Comparison of ENCODE assay signal across 9 mouse cellular contexts in the genomic region with DNA sequence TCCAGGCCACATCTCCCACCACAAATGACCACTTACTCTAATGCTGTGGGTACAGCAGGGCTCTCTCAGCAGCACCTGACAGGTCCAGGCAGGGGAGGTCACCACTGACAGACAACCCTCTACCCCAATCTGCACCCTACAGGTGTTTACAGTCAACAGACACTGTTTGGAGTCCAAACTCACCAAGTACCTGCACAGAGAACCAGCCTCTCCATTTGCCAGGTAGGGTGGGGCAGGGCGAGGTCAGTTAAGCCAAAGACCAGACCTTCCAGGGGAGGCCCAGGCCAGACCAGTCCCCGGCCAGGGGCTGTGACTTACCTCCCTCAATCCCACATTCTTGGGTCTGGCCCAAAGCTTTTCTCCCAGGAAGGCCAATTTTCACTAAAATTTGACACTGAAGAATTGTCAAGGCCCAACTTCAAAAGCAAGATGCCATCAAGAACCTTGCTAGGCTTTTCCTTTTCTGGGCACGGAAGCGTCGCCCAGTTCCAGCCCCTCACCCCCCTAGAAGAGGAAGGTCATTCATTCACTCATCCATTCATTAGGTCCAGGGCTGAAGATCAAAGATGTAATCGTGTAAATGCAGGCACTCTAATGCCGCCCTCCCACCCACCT. TPM values are rescaled to one million over a fixed set of nuclear protein-coding genes. Genes with fewer than 3 reads are reported as not detected.
DNase-seq lines count a peak whose midpoint lies in the region; ATAC-seq lines count a peak whose summit lies in the region.
"Had no signal": no experiment of that assay in that cellular context is flagged by ENCODE, and none has a peak within 500 bp of the region (broad histone marks: within the 10 kb centered on the region; RNA-seq: fewer than 3 reads in every experiment).

No protein-coding gene starts in this region.

- peaks cover 30% of the 10 kb centered on the region for H3K36me3 ChIP-seq in heart, embryonic 12.5 days
- H3K36me3 ChIP-seq in hindbrain, embryonic 13.5 days: peaks cover 26% of the 10 kb centered on the region
- peaks cover 4% of the 10 kb centered on the region; the same call in 1 of the 2 replicates for H3K36me3 ChIP-seq in midbrain, embryonic 11.5 days (ENCODE audit: control insufficient read depth, insufficient read depth, low read length)

- peak overlapping the region; percentile 83 for H3K9ac ChIP-seq in heart, embryonic 12.5 days
- H3K9ac ChIP-seq in hindbrain, embryonic 13.5 days: peak overlapping the region; percentile 92
- peak overlapping the region; percentile 93 for H3K9ac ChIP-seq in midbrain, embryonic 11.5 days (ENCODE audit: low read length)

- H3K4me2 ChIP-seq in heart, embryonic 12.5 days: peak overlapping the region; percentile 84
- peak overlapping the region; percentile 80 for H3K4me2 ChIP-seq in hindbrain, embryonic 13.5 days
- H3K4me2 ChIP-seq in midbrain, embryonic 11.5 days: peak overlapping the region; percentile 92

- no peaks in the 10 kb centered on the region for H3K9me3 ChIP-seq in heart, embryonic 12.5 days (replicated peaks)
- no peaks in the 10 kb centered on the region for H3K9me3 ChIP-seq in hindbrain, embryonic 13.5 days
- H3K9me3 ChIP-seq in midbrain, embryonic 11.5 days (ENCODE audit: control insufficient read depth, low read length): no peaks in the 10 kb centered on the region

- WGBS in heart, embryonic 12.5 days: 61% methylated on average over 7 of the region's 7 CpGs
- 62% methylated on average over 7 of the region's 7 CpGs for WGBS in hindbrain, embryonic 13.5 days
- 71% methylated on average over 7 of the region's 7 CpGs for WGBS in midbrain, embryonic 11.5 days

- peak overlapping the region; percentile 95 for H3K27ac ChIP-seq in heart, embryonic 12.5 days (ENCODE audit: poor library complexity, severe bottlenecking)
- peak overlapping the region; percentile 97 for H3K27ac ChIP-seq in hindbrain, embryonic 13.5 days
- H3K27ac ChIP-seq in midbrain, embryonic 11.5 days (ENCODE audit: low read depth, low read length): no peak overlapping the region

- no peak for DNase-seq in heart, adult 9 months (ENCODE audit: low spot score in 2 of 2)
- DNase-seq in adrenal gland, postnatal 14 days: peak; percentile 58
- DNase-seq in midbrain, embryonic 11.5 days (ENCODE audit: low spot score, missing footprints): no peak
- DNase-seq in right cerebral cortex, postnatal 36 days (ENCODE audit: low spot score in 2 of 2): no peak
- DNase-seq in spleen, adult 12 weeks (ENCODE audit: low spot score): no peak
- no peak for DNase-seq in left cerebral cortex, adult 8-10 months (ENCODE audit: low spot score in 2 of 2)

- ATAC-seq in heart, embryonic 12.5 days (ENCODE audit: insufficient number of reproducible peaks, low FRiP score): no peak
- no peak for ATAC-seq in hindbrain, embryonic 13.5 days (ENCODE audit: low FRiP score)
- no peak for ATAC-seq in midbrain, embryonic 11.5 days (ENCODE audit: low FRiP score)

- H3K4me3 ChIP-seq in heart, embryonic 12.5 days: peak overlapping the region; percentile 69
- peak overlapping the region; percentile 98 for H3K4me3 ChIP-seq in hindbrain, embryonic 13.5 days
- H3K4me3 ChIP-seq in midbrain, embryonic 11.5 days (ENCODE audit: low read depth, low read length): peak overlapping the region; percentile 75

- H3K4me1 ChIP-seq in heart, embryonic 12.5 days (replicated peaks): peaks cover 38% of the 10 kb centered on the region
- peaks cover 44% of the 10 kb centered on the region for H3K4me1 ChIP-seq in hindbrain, embryonic 13.5 days (replicated peaks)
- H3K4me1 ChIP-seq in midbrain, embryonic 11.5 days (ENCODE audit: control insufficient read depth, insufficient read depth, low read length): peaks cover 15% of the 10 kb centered on the region

- no peaks in the 10 kb centered on the region for H3K27me3 ChIP-seq in heart, embryonic 12.5 days (replicated peaks)
- H3K27me3 ChIP-seq in hindbrain, embryonic 13.5 days: 0 out of 2 replicates have a peak, but pooled peaks cover 7% of the 10 kb centered on the region
- no peaks in the 10 kb centered on the region for H3K27me3 ChIP-seq in midbrain, embryonic 11.5 days (ENCODE audit: control insufficient read depth, insufficient read depth, low read length)
- H3K27me3 ChIP-seq: Patski had no signal

RNA-seq across cellular contexts. Expression of gene Atp6v0c, which starts 1.5 kb away (rescaled TPM):
- polyA plus RNA-seq in heart, embryonic 12.5 days (2016; fragmentation: Nextera tagmentation; extraction: Ambion mirVana): 534 and 535 TPM in 2 replicates
- 346 and 376 TPM in 2 replicates for total RNA-seq in adrenal gland, postnatal 14 days (2021)
- 1,028 and 1,039 TPM in 2 replicates for polyA plus RNA-seq in hindbrain, embryonic 13.5 days (2015; fragmentation: Nextera tagmentation; extraction: Ambion mirVana)
- polyA plus RNA-seq in midbrain, embryonic 11.5 days (2014; fragmentation: Nextera tagmentation; extraction: Ambion mirVana): 437 and 465 TPM in 2 replicates
- total RNA-seq in left cerebral cortex, adult 8-10 months (2022): 1,000 to 10,000 TPM; 1,111 to 1,205 (median 1,168) TPM

RNA-seq across cellular contexts. Expression of gene Amdhd2, which starts 4.4 kb away (rescaled TPM):
- polyA plus RNA-seq in heart, embryonic 12.5 days (2016; fragmentation: Nextera tagmentation; extraction: Ambion mirVana): 28.1 and 28.8 TPM in 2 replicates
- 35.8 and 37.2 TPM in 2 replicates for total RNA-seq in adrenal gland, postnatal 14 days (2021)
- 36.8 and 37.4 TPM in 2 replicates for polyA plus RNA-seq in hindbrain, embryonic 13.5 days (2015; fragmentation: Nextera tagmentation; extraction: Ambion mirVana)
- 26.8 and 27.3 TPM in 2 replicates for polyA plus RNA-seq in midbrain, embryonic 11.5 days (2014; fragmentation: Nextera tagmentation; extraction: Ambion mirVana)
- 10 to 100 TPM; 34.8 to 48.2 (median 40.3) TPM for total RNA-seq in left cerebral cortex, adult 8-10 months (2022)

RNA-seq across cellular contexts. Expression of gene Pdpk1, which starts 17.3 kb away (rescaled TPM):
- 46.9 and 48.6 TPM in 2 replicates for polyA plus RNA-seq in heart, embryonic 12.5 days (2016; fragmentation: Nextera tagmentation; extraction: Ambion mirVana)
- 49.1 and 53.7 TPM in 2 replicates for total RNA-seq in adrenal gland, postnatal 14 days (2021)
- polyA plus RNA-seq in hindbrain, embryonic 13.5 days (2015; fragmentation: Nextera tagmentation; extraction: Ambion mirVana): 64.5 and 68.6 TPM in 2 replicates
- polyA plus RNA-seq in midbrain, embryonic 11.5 days (2014; fragmentation: Nextera tagmentation; extraction: Ambion mirVana): 41.2 and 47.7 TPM in 2 replicates
- 100 to 1,000 TPM; 105 to 133 (median 122) TPM for total RNA-seq in left cerebral cortex, adult 8-10 months (2022)

RNA-seq across cellular contexts. Expression of gene Tbc1d24, which starts 37.4 kb away (rescaled TPM):
- 5.1 and 5.3 TPM in 2 replicates for polyA plus RNA-seq in heart, embryonic 12.5 days (2016; fragmentation: Nextera tagmentation; extraction: Ambion mirVana)
- 11.0 and 14.6 TPM in 2 replicates for total RNA-seq in adrenal gland, postnatal 14 days (2021)
- polyA plus RNA-seq in hindbrain, embryonic 13.5 days (2015; fragmentation: Nextera tagmentation; extraction: Ambion mirVana): 24.4 and 25.5 TPM in 2 replicates
- 6.5 and 7.3 TPM in 2 replicates for polyA plus RNA-seq in midbrain, embryonic 11.5 days (2014; fragmentation: Nextera tagmentation; extraction: Ambion mirVana)
- 10 to 100 TPM; 59.5 to 65.9 (median 63.6) TPM for total RNA-seq in left cerebral cortex, adult 8-10 months (2022)

RNA-seq across cellular contexts. Expression of gene Ntn3, which starts 41.3 kb away (rescaled TPM):
- 2.0 and 2.6 TPM in 2 replicates for polyA plus RNA-seq in heart, embryonic 12.5 days (2016; fragmentation: Nextera tagmentation; extraction: Ambion mirVana)
- 2.1 and 2.9 TPM in 2 replicates for total RNA-seq in adrenal gland, postnatal 14 days (2021)
- 4.2 and 5.2 TPM in 2 replicates for polyA plus RNA-seq in hindbrain, embryonic 13.5 days (2015; fragmentation: Nextera tagmentation; extraction: Ambion mirVana)
- polyA plus RNA-seq in midbrain, embryonic 11.5 days (2014; fragmentation: Nextera tagmentation; extraction: Ambion mirVana): 2.3 and 3.0 TPM in 2 replicates
- 10 to 100 TPM in 2 of 4 experiments, 1 to 10 TPM in 2; 9.5 to 10.6 (median 9.9) TPM for total RNA-seq in left cerebral cortex, adult 8-10 months (2022)
